Mouse (Mus musculus): Measurements from ENCODE around the gene Abi1.

- TF ChIP-seq POLR2A (IDR thresholded peaks at IDR 0.05; ENCODE audit: insufficient read depth, low read depth, low read length) (no peak), CTCF (IDR thresholded peaks at IDR 0.05; ENCODE audit: insufficient read depth, low read depth, low read length) (no peak)
Observed at GRCm38 (mm10) chr2:23039082-23040000, 700 bp downstream of the Abi1 start.
